Mouse (Mus musculus) midbrain, postnatal 0 days (tissue): ENCODE results near the gene Trp53bp1. TPM values are rescaled to one million over a fixed set of nuclear protein-coding genes. Genes with fewer than 3 reads are reported as not detected.

ENCODE experiments used
- ATAC-seq: fragments of 200-750 bp; cut with Nextera tagmentation; 2 replicates; pipeline ENCODE4 v1.8.0; 2017; ENCODE audit warnings: moderate number of reproducible peaks, mild to moderate bottlenecking, moderate TSS enrichment, moderate library complexity; ENCODE audit not compliant: low FRiP score
- DNase-seq: peaks from one replicate; pipeline ENCODE4 v3.0.0-alpha.2; 2015; ENCODE audit warnings: low spot score
- H3K27ac ChIP-seq: fragments of 300-500 bp; sonication (generic); 2 replicates; pipeline ENCODE4 v1.5.1; 2014; ENCODE audit warnings: low read depth, mild to moderate bottlenecking, low read length, mixed read lengths
- H3K27me3 ChIP-seq: fragments of 300-500 bp; sonication (generic); 2 replicates; pipeline ENCODE4 v1.6.1; 2014; ENCODE audit warnings: low read length, control low read depth, mixed read lengths; ENCODE audit not compliant: insufficient read depth
- H3K36me3 ChIP-seq: fragments of 300-500 bp; sonication (generic); 2 replicates; pipeline ENCODE4 v1.6.1; 2014; ENCODE audit warnings: low read length, control low read depth, mixed read lengths; ENCODE audit not compliant: insufficient read depth
- H3K4me1 ChIP-seq: fragments of 300-500 bp; sonication (generic); 2 replicates; pipeline ENCODE4 v1.6.1; 2014; ENCODE audit warnings: mild to moderate bottlenecking, control low read depth, antibody characterized with exemption, low read length, mixed read lengths; ENCODE audit not compliant: insufficient read depth
- H3K4me2 ChIP-seq: fragments of 300-500 bp; sonication (generic); 2 replicates; pipeline ENCODE4 v1.6.1; 2014; ENCODE audit warnings: low read depth, mild to moderate bottlenecking, low read length, mixed read lengths; ENCODE audit not compliant: poor library complexity, severe bottlenecking
- H3K4me3 ChIP-seq: fragments of 300-500 bp; sonication (generic); 2 replicates; pipeline ENCODE4 v1.5.1; 2014; ENCODE audit warnings: low read depth, mild to moderate bottlenecking, low read length, moderate library complexity
- H3K9ac ChIP-seq: fragments of 300-500 bp; sonication (generic); replicated peaks from 2 replicates; pipeline ENCODE4 v1.6.1; 2014; ENCODE audit warnings: mild to moderate bottlenecking, low read length, moderate library complexity, mixed read lengths; ENCODE audit not compliant: poor library complexity, severe bottlenecking
- H3K9me3 ChIP-seq: fragments of 300-500 bp; sonication (generic); 2 replicates; pipeline ENCODE4 v1.6.1; 2016; ENCODE audit warnings: low read length, control low read depth
- CTCF ChIP-seq: IDR thresholded peaks from 2 replicates; pipeline ENCODE4 v1.5.1; 2016; ENCODE audit warnings: antibody characterized with exemption, mild to moderate bottlenecking
- WGBS: fragments of 180-500 bp; shearing (Covaris S2); extraction: QIAGEN DNeasy Blood & Tissue Kit; methylation state at CpG from one replicate; pipeline ENCODE4 v1.1.7; 2014; 5-methylcytosine and 5-hydroxymethylcytosine counted together
- polyA plus RNA-seq: library from polyadenylated mRNA; unstranded; fragments of >200 nt; fragmentation: Nextera tagmentation; extraction: Ambion mirVana; gene quantifications from 2 replicates; pipeline ENCODE4 v1.2.1, GENCODE M21; 2015
- total RNA-seq: library from RNA; depleted of rRNA; stranded (reverse); fragments of >200 nt; gene quantifications from 2 replicates; pipeline ENCODE4 v1.2.3, GENCODE M21; 2014

The Trp53bp1 gene
- total and polyA plus RNA-seq, 2 experiments from 2014 or later: 93.3 to 292 TPM

DNA sequence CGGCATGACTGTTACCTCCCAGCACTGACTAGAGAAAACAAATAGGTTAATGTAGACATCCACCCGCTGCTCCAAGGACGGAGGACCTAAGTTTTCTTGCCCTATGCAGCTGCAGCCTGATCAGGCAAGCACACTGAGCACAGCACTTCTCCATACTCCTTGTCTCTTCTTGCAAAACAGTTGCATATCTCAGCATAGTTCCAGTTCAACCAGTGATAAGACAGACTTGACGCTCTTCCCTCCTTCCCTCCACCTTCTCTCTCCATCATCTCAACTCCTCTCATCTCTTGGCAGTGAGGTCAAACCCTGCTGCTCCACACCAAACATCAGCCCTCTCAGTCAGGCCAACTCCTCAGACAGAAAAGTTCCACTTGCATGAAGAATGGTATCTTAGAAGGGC lies 43.1 kb downstream of the Trp53bp1 start:
- ATAC-seq: no peak
- Histone ChIP-seq H3K27me3 (no peaks in the 10 kb centered on the region), H3K36me3 (peaks cover 57% of the 10 kb centered on the region), H3K9ac (no peak overlapping the region), H3K4me2 (no peak overlapping the region), H3K4me3 (no peak overlapping the region), H3K9me3 (no peaks in the 10 kb centered on the region), H3K27ac (no peak overlapping the region), H3K4me1 (no peaks in the 10 kb centered on the region)
- TF ChIP-seq CTCF: no peak
- WGBS: 79% methylated on average over 4 of the region's 4 CpGs
- DNase-seq: no peak

DNA sequence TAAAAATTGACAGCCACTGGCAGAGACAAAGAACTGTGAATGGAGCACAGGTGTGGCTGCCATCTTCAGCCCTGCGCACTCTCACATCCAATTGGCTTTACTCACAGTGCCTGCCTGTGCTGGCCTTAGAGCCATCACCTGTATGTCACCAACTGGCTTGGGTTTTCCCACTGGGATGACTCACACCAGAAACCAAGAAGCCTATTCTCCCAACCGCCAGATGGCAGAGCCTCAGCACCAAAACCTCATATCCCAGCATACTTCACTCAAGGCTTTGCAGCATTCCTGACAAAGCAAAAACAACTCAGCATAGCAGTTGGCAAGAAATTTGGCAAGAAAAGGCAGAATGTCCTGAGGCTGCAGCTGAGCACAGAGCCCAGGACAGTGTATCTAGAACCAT lies 48.2 kb downstream of the Trp53bp1 start:
- Histone ChIP-seq H3K4me3 (no peak overlapping the region), H3K4me1 (no peaks in the 10 kb centered on the region), H3K9ac (no peak overlapping the region), H3K27me3 (no peaks in the 10 kb centered on the region), H3K9me3 (no peaks in the 10 kb centered on the region), H3K27ac (no peak overlapping the region), H3K4me2 (no peak overlapping the region), H3K36me3 (peaks cover 55% of the 10 kb centered on the region)
- no peak for ATAC-seq
- 91% methylated on average over 2 of the region's 2 CpGs for WGBS
- peak; percentile 33 for DNase-seq
- peak; percentile 35 for TF ChIP-seq CTCF

DNA sequence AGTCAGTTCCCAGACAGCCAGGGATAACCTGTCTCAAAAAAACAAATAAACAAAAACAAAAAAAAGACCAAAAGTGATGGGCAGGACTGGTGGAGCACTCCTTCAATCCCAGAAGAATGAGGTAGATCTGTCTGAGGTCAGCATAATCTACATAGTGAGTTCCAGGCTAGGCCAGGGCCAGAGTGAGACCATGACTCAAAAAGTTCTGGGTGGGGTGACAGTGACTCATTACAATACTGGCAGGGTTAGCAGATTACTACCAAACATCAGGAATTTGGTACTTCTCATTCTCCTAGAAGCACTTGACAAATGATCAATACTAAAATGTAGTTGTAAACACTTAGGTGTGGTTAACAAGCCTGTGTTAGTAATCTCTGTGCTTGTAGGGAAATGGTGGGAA lies 51.2 kb downstream of the Trp53bp1 start:
- Histone ChIP-seq H3K9ac (no peak overlapping the region), H3K4me3 (no peak overlapping the region), H3K9me3 (no peaks in the 10 kb centered on the region), H3K27me3 (no peaks in the 10 kb centered on the region), H3K4me2 (no peak overlapping the region), H3K4me1 (no peaks in the 10 kb centered on the region), H3K27ac (no peak overlapping the region), H3K36me3 (peaks cover 37% of the 10 kb centered on the region)
- DNase-seq (no peak), ATAC-seq (no peak)
- no peak for TF ChIP-seq CTCF

DNA sequence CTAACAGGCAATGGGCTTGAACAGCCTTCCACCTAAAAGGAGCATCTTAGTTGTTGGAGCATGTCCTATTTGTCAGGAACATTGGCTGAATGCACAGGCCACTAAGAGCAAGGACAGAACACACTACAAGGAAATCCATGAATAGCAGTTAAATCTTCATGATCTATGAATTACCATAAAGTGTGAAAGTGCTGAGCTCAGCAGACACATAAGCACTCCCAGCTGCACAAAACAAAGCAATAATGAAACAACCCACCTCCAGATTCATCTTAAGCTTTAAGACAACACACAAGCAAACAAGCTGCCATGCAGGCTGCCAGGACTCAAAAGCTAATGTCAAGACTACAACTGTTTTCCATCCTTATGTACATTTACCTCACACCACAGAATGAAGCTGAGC lies 52.0 kb downstream of the Trp53bp1 start:
- ATAC-seq (no peak), DNase-seq (no peak)
- Histone ChIP-seq H3K36me3 (peaks cover 44% of the 10 kb centered on the region), H3K4me2 (no peak overlapping the region), H3K9ac (no peak overlapping the region), H3K4me3 (no peak overlapping the region), H3K9me3 (no peaks in the 10 kb centered on the region), H3K4me1 (no peaks in the 10 kb centered on the region), H3K27ac (no peak overlapping the region), H3K27me3 (no peaks in the 10 kb centered on the region)
- TF ChIP-seq CTCF: no peak

DNA sequence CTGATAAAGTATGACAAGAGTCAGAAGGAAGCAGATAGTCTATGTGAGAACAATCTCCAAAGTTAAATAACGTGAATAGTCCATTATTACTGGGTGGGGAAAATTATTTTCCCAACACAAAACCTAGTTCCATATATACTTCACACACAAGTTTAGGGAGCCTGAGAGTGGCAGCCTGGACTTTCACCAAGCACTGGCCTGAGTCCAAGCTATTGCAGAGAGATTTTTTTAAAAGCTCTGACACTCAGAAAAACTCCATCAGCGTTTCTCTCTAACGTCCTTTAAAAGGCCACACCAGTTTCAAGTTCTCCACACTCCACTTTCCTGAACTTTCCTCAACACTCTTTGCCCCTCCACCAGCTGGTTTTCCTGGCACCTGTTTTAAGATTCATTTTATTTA lies 56.7 kb downstream of the Trp53bp1 start:
- H3K36me3 ChIP-seq: peaks cover 57% of the 10 kb centered on the region
- no peak overlapping the region for H3K4me3 ChIP-seq
- no peak overlapping the region for H3K27ac ChIP-seq
- H3K4me2 ChIP-seq: no peak overlapping the region
- H3K4me1 ChIP-seq: no peaks in the 10 kb centered on the region
- no peak for DNase-seq
- no peak overlapping the region for H3K9ac ChIP-seq
- no peak for ATAC-seq
- WGBS: 78% methylated on average over 3 of the region's 3 CpGs
- no peak for TF ChIP-seq CTCF
- no peaks in the 10 kb centered on the region for H3K9me3 ChIP-seq
- H3K27me3 ChIP-seq: no peaks in the 10 kb centered on the region

DNA sequence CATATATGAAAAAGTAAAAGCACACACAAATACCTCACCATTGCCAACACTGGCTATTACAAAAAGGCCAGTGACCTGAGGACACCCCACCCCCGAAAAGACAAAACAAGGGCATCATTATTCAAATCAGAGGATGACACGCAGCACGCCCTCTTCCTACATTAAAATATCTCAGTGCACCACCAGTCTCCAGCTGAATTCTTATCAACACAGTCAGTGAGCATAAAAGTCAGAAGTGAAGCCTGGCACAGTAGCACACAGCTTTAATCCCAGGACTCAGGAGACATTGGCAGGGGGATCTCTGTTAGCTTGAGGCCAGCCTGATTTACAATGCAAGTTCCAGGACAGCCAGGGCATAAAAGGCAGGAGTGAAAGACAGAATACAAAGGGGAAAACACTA lies 64.7 kb downstream of the Trp53bp1 start:
- no peak for TF ChIP-seq CTCF
- DNase-seq: no peak
- Histone ChIP-seq H3K4me2 (no peak overlapping the region), H3K4me3 (no peak overlapping the region), H3K9ac (no peak overlapping the region), H3K4me1 (no peaks in the 10 kb centered on the region), H3K36me3 (peaks cover 87% of the 10 kb centered on the region), H3K27me3 (no peaks in the 10 kb centered on the region), H3K27ac (no peak overlapping the region), H3K9me3 (no peaks in the 10 kb centered on the region)
- ATAC-seq: no peak
- WGBS: 89% methylated on average over 3 of the region's 3 CpGs

DNA sequence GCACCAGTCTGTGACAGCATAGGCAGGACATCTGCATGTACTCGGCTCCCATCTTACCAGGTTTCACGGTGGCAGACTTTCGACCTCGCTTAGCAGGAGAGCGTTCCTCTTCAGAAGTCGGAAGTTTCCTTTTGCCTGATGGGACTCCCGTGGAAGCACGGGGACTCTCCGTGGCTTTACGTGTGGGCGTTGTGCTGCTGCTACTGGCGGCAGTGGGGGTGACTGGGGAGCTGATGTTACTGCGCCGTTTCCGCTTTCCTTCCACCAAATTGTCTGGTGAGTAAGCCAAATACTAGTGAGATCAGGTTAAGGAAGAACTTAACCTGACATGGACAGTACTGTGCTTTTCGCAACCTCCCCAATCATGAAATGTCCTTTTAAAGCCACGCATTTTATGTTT lies 66.9 kb downstream of the Trp53bp1 start:
- Histone ChIP-seq H3K9ac (no peak overlapping the region), H3K9me3 (no peaks in the 10 kb centered on the region), H3K4me3 (no peak overlapping the region), H3K36me3 (peaks cover 80% of the 10 kb centered on the region), H3K4me2 (no peak overlapping the region), H3K27me3 (no peaks in the 10 kb centered on the region), H3K27ac (no peak overlapping the region), H3K4me1 (no peaks in the 10 kb centered on the region)
- DNase-seq (no peak), ATAC-seq (no peak)
- TF ChIP-seq CTCF: no peak
- WGBS: 94% methylated on average over 17 of the region's 17 CpGs
